Mouse (Mus musculus): ENCODE measurements around the gene Nsmce3.

- TF ChIP-seq CTCF (IDR thresholded peaks at IDR 0.05) (no peak), EP300 (IDR thresholded peaks at IDR 0.05; ENCODE audit: insufficient read depth, low read depth, low read length) (no peak)
These were observed 34.2 kb upstream of the Nsmce3 start for GRCm38 (mm10) chr7:64906955-64907354.

All from heart, adult 2 months (tissue).